Mouse (Mus musculus): Measurements from ENCODE around the gene Slc9a9. TPM values are rescaled to one million over a fixed set of nuclear protein-coding genes. Genes with fewer than 3 reads are reported as not detected.

Slc9a9 gene
- polyA plus RNA-seq (2012; rRNA removed), result 2.0 and 3.1 TPM in 2 replicates

GRCm38 (mm10) chr9:94669791-94670577, at the start of gene Slc9a9:
TSS of gene Slc9a9 (plus strand) at chr9:94669909.

Other genes starting within 250 kb of the Slc9a9 start
- gene 1190002N15Rik, start 131.8 kb upstream of the Slc9a9 start, polyA plus RNA-seq (2012; rRNA removed), result 25.6 and 35.7 TPM in 2 replicates

Measured in central nervous system, embryonic 11.5 days (tissue).